Mouse (Mus musculus) heart, postnatal 0 days (tissue): ENCODE data around the gene Phc3. TPM values are rescaled to one million over a fixed set of nuclear protein-coding genes. Genes with fewer than 3 reads are reported as not detected.

ENCODE experiments used
- ATAC-seq: fragments of 200-750 bp; cut with Nextera tagmentation; 2 replicates; pipeline ENCODE4 v1.8.0; 2017; ENCODE audit warnings: low read depth, moderate number of reproducible peaks, moderate library complexity; ENCODE audit not compliant: insufficient read depth
- DNase-seq: peaks from one replicate; pipeline ENCODE4 v3.0.0-alpha.2; 2016; ENCODE audit warnings: low spot score
- H3K27ac ChIP-seq: fragments of 300-500 bp; sonication (generic); 2 replicates; pipeline ENCODE4 v1.5.1; 2014; ENCODE audit warnings: low read depth, mild to moderate bottlenecking
- H3K27me3 ChIP-seq: fragments of 300-500 bp; sonication (generic); 2 replicates; pipeline ENCODE4 v1.6.1; 2014; ENCODE audit warnings: low read length, mixed read lengths; ENCODE audit not compliant: control insufficient read depth, insufficient read depth
- H3K36me3 ChIP-seq: fragments of 300-500 bp; sonication (generic); replicated peaks from 2 replicates; pipeline ENCODE4 v1.6.1; 2014; ENCODE audit warnings: low read length, mixed read lengths; ENCODE audit not compliant: control insufficient read depth, insufficient read depth
- H3K4me1 ChIP-seq: fragments of 300-500 bp; sonication (generic); 2 replicates; pipeline ENCODE4 v1.6.1; 2014; ENCODE audit warnings: antibody characterized with exemption; ENCODE audit not compliant: control insufficient read depth, insufficient read depth
- H3K4me2 ChIP-seq: fragments of 300-500 bp; sonication (generic); 2 replicates; pipeline ENCODE4 v1.6.1; 2014; ENCODE audit warnings: low read depth, mild to moderate bottlenecking, low read length, moderate library complexity
- H3K4me3 ChIP-seq: fragments of 300-500 bp; sonication (generic); 2 replicates; pipeline ENCODE4 v1.5.1; 2014; ENCODE audit warnings: low read depth, low read length
- H3K9ac ChIP-seq: fragments of 300-500 bp; sonication (generic); replicated peaks from 2 replicates; pipeline ENCODE4 v1.6.1; 2014; ENCODE audit warnings: low read depth, low read length, mixed read lengths
- H3K9me3 ChIP-seq: fragments of 300-500 bp; sonication (generic); replicated peaks from 2 replicates; pipeline ENCODE4 v1.6.1; 2016; ENCODE audit warnings: low read length; ENCODE audit not compliant: control insufficient read depth
- CTCF ChIP-seq: IDR thresholded peaks from 2 replicates; pipeline ENCODE4 v1.5.1; 2016; ENCODE audit warnings: antibody characterized with exemption, control low read depth, low read depth
- EP300 ChIP-seq: IDR thresholded peaks from 2 replicates; pipeline ENCODE4 v1.6.1; 2016; ENCODE audit warnings: antibody characterized with exemption, low read depth
- WGBS: fragments of 180-500 bp; shearing (Covaris S2); extraction: QIAGEN DNeasy Blood & Tissue Kit; methylation state at CpG from one replicate; pipeline ENCODE4 v1.1.7; 2014; 5-methylcytosine and 5-hydroxymethylcytosine counted together
- polyA plus RNA-seq: library from polyadenylated mRNA; unstranded; fragments of >200 nt; fragmentation: Nextera tagmentation; extraction: Ambion mirVana; gene quantifications from 2 replicates; pipeline ENCODE4 v1.2.1, GENCODE M21; 2015
- total RNA-seq: library from RNA; depleted of rRNA; stranded (reverse); fragments of >200 nt; gene quantifications from 2 replicates; pipeline ENCODE4 v1.2.3, GENCODE M21; 2014; ENCODE audit warnings: low replicate concordance; rRNA removed

Gene Phc3
- total and polyA plus RNA-seq, 2 experiments from 2014 or later = 3.3 to 10.3 TPM

GRCm38 (mm10) chr3:30853596-30853995, 115.6 kb downstream of the Phc3 start:
- H3K27me3 ChIP-seq = no peaks in the 10 kb centered on the region
- no peak for ATAC-seq
- H3K36me3 ChIP-seq = no peaks in the 10 kb centered on the region
- no peaks in the 10 kb centered on the region for H3K9me3 ChIP-seq
- no peak overlapping the region for H3K27ac ChIP-seq
- no peaks in the 10 kb centered on the region for H3K4me1 ChIP-seq
- H3K9ac ChIP-seq = no peak overlapping the region
- no peak for DNase-seq
- TF ChIP-seq CTCF (no peak), EP300 (no peak)
- H3K4me3 ChIP-seq = no peak overlapping the region
- no peak overlapping the region for H3K4me2 ChIP-seq
- 85% methylated on average over 5 of the region's 5 CpGs for WGBS

DNA sequence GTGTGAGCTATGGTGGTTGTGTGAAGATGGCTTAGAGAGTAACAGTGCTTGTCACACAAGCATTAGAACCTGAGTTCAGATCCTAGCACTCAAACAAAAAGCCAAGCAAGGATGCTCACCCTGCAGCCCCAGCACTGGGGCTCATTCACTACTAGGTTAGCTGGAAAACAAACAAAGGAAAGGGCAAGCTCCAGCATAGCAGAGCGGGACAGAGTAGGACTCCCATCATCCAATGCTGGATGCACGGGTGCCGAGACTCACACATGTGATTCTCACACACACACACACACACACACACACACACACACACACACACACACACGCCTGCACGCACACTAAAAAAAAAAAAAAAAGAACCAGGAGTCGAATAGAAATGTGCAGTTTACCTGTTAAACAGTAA, 117.8 kb downstream of the Phc3 start:
- TF ChIP-seq CTCF = no peak
- TF ChIP-seq EP300 = no peak
- Histone ChIP-seq H3K27me3 (no peaks in the 10 kb centered on the region), H3K36me3 (no peaks in the 10 kb centered on the region), H3K4me2 (no peak overlapping the region), H3K27ac (no peak overlapping the region), H3K4me1 (no peaks in the 10 kb centered on the region), H3K4me3 (no peak overlapping the region), H3K9ac (no peak overlapping the region), H3K9me3 (no peaks in the 10 kb centered on the region)
- DNase-seq (no peak), ATAC-seq (no peak)
- 74% methylated on average over 5 of the region's 6 CpGs for WGBS

Other genes with a start within 250 kb of the Phc3 start
- gene Samd7, start 223.1 kb downstream of the Phc3 start, total RNA-seq = not detected in 2 replicates
- gene Samd7, start 223.1 kb downstream of the Phc3 start, polyA plus RNA-seq = not detected in 2 replicates
- 17.7 and 27.7 TPM in 2 replicates for gene Sec62, start 176.5 kb downstream of the Phc3 start, total RNA-seq
- 76.0 and 79.1 TPM in 2 replicates for gene Sec62, start 176.5 kb downstream of the Phc3 start, polyA plus RNA-seq
- gene Gpr160, start 113.5 kb downstream of the Phc3 start, total RNA-seq = 0.08 and 4.9 TPM in 2 replicates
- 0.98 and 1.9 TPM in 2 replicates for gene Gpr160, start 113.5 kb downstream of the Phc3 start, polyA plus RNA-seq
- gene Prkci, start 26.3 kb upstream of the Phc3 start, total RNA-seq = 26.1 and 39.3 TPM in 2 replicates
- gene Prkci, start 26.3 kb upstream of the Phc3 start, polyA plus RNA-seq = 8.7 and 9.0 TPM in 2 replicates
- 13.1 and 17.9 TPM in 2 replicates for gene Skil, start 125.6 kb upstream of the Phc3 start, total RNA-seq
- 10.7 and 10.9 TPM in 2 replicates for gene Skil, start 125.6 kb upstream of the Phc3 start, polyA plus RNA-seq
- gene Cldn11, start 180.5 kb upstream of the Phc3 start, total RNA-seq = 5.6 and 9.3 TPM in 2 replicates
- 4.8 and 6.0 TPM in 2 replicates for gene Cldn11, start 180.5 kb upstream of the Phc3 start, polyA plus RNA-seq